Mouse (Mus musculus): ENCODE measurements around the gene Usp32.

The Usp32 gene

GRCm38 (mm10) chr11:85123267-85123992, 16.5 kb downstream of the Usp32 start:
- DNase-seq, result no peak

- no peak for DNase-seq
Measured at GRCm38 (mm10) chr11:85122073-85122472, 17.9 kb downstream of the Usp32 start.

DNA sequence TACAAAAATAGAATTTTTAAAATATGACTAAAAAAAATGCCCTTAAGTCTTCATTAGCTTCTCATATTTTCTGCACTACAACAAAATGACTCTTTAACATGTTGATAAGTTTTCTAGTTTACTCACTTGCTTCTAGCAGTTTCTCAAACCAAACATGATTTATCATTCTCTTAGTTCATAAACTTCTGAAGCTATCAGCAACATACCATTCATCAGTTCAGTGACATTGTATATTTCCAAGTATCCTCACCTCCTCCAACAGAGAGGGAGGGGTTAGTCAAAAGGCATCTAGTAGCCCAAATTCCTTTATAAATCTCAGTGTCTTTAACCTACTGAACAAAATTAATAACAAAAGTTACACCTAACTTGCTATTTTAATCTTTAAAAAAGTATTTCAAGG, 22.8 kb downstream of the Usp32 start:
- no peak for DNase-seq

DNA sequence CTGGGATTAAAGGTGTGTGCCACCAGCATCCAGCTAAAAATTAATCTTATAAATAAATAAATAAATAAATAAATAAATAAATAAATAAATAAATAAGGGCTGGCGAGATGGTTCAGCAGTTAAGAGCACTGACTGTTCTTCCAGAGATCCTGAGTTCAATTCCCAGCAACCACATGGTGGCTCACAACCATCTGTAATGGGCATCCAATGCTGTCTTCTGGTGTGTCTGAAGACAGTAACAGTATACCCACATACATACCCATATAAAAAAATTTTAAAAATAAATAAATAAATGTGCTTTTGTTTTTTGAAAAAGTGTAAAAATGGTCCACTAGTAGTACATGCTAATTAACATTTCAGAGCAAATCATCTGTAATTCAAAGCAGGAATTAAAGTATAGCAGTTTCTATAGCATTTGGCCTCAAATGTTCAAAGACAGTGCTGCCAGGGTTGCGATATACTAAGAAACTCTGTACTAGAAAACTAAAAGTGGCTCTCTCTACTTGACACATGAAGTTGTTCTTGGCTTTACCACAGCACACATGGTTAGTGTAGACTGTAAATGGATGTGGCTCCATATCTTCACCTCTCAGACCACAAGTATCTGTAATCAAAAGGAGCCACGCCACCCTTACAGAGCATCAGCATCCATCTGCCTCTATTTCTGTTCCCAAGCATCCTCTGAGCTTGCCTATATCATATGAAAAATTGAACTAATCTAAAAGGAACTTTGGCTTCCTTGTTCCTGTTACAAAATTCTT, 23.7 kb downstream of the Usp32 start:
- no peak for DNase-seq

- DNase-seq, result no peak
Measured at GRCm38 (mm10) chr11:85109957-85110356, 30.0 kb downstream of the Usp32 start.

DNA sequence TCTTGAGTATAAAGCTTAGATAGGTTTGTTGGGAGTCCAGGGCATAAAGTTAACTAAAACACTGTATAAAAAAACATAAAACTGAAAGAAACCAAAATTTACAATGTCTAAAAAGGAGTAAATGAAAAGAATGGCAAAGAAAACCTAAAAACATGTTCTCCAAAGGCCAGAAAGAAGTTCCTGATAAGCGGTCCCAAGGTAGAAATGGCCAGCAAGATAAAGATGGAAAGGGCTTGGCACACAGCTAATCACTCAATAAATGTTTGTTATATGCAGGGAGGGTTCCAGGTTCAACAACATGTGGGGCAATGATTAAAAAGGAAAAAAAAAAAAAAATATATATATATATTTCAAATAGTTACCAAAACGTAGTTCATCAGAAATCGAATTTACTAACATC, 32.7 kb downstream of the Usp32 start:
- DNase-seq, result no peak

DNA sequence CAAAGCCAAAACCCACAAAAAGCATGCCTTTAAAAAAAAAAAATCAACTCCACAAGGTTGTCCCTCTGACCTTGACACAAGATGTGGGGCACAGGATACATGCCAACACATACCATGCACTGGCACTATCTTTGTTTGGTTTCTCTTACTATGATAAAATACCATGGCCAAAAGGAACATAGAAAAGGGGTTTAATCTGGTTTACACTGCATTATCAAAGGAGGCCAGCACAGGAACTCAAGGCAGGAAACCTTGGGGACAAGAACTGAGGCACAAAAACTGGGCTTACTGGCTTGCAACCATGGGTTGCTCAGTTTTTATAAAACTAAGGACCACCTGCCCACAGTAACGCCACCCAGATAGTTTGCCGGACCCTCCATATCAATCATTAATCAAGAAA, 34.1 kb downstream of the Usp32 start:
- no peak for DNase-seq

DNA sequence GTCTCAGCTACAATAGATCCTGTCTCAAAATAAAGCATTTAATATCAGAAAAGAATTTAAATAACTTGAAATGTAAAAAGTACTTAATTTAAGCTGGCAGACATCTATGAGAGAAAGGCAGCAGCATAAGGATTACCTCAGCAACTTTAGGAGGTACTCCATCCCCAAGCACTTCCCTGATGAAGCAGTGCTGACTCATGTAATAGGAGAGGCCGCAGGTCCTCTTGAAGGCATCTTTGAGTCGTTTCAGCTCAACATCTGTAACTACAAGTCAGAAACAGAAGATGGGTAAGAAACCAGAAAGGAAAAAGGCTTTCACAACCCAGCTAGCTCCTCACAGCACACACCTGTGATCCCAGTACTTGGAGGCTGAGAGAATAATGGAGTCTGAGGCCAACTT, 36.2 kb downstream of the Usp32 start:
- DNase-seq, result no peak

- no peak for DNase-seq
Measured at GRCm38 (mm10) chr11:85095116-85095515, 44.8 kb downstream of the Usp32 start.

GRCm38 (mm10) chr11:85086253-85086652, 53.7 kb downstream of the Usp32 start:
- no peak for DNase-seq

DNA sequence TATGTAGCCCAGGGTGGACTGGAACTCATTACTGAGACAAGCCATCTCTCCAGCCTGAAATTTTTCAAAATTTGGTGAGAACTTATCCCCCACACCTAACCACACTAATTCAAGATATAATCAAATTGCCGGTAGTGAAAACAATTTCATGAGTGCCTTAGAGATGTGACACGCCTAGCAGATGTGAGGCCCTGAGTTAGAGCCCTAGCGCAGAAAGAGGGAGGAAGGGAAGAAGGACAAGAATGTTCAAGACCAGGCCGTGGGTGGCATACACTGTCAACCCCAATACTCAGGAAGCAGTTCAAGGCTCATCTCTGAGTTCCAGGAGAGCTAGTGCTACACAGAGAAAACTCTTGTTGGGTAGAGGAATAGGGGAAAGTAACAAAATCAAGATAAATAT, 72.1 kb downstream of the Usp32 start:
- DNase-seq, result no peak

- no peak for DNase-seq
Measured at GRCm38 (mm10) chr11:85058562-85058961, 81.4 kb downstream of the Usp32 start.

DNA sequence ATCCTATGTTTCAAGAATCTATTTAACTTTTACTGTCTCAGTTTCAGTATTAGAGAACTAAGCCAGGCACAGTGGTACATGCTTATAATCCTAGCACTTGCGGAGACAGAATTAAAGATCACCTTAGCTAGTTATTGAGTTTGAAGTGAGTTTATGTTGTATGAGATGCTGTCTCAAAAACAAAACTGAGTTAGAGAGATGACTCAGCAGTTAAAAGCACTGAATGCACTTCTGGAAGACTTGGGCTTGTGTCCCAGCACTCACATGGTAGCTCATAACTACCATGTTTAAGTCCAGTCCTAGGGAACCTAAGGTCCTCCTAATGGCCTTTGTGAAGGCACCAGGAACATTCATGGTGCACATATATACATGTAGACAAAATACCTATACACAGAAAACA, 82.4 kb downstream of the Usp32 start:
- DNase-seq, result no peak

DNA sequence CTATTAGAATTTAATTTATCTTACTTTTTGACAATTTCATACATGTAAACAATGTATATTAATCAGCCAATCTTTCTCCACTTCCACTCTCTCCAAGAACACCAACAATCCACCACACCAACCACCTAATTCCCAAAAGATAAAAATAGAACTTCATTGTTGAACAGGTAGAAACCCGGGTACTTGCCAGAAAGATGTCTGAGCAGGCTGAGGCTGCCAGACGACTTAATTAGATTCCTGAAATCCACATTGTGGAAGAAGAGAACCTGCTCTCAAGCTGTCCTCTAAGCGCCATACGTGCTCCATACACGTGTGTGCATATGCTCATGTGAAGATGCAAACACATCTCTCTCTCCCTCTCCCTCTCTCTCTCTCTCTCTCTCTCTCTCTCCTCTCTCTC, 83.1 kb downstream of the Usp32 start:
- no peak for DNase-seq

GRCm38 (mm10) chr11:85055561-85055960, 84.4 kb downstream of the Usp32 start:
- no peak for DNase-seq

- no peak for DNase-seq
Measured at GRCm38 (mm10) chr11:85039256-85039655, 100.7 kb downstream of the Usp32 start.

GRCm38 (mm10) chr11:85013121-85013520, 126.8 kb downstream of the Usp32 start:
- DNase-seq, result no peak

GRCm38 (mm10) chr11:85003566-85003965, 136.4 kb downstream of the Usp32 start:
- peak; percentile 4 for DNase-seq

- DNase-seq, result peak; percentile 11
Measured at GRCm38 (mm10) chr11:84995241-84995640, 144.7 kb downstream of the Usp32 start.

DNA sequence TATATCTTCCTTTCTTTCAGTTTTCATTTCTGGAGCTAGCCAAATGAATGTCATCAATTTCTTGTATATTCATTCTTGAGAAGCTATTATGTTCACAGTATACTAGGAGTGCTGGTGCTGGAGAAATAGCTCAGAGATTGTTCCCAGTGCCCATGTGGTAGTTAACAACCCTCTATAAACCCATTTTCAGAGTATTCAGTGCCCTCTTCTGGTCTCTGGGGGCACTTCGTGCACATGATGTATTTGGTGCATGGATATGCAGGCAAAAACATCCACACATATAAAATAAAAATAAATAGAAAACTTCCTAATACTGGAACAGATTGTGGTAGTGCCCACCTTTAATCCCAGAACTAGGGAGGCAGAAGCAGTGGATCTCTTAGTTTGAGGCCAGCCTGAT, 147.0 kb downstream of the Usp32 start:
- DNase-seq, result no peak

DNA sequence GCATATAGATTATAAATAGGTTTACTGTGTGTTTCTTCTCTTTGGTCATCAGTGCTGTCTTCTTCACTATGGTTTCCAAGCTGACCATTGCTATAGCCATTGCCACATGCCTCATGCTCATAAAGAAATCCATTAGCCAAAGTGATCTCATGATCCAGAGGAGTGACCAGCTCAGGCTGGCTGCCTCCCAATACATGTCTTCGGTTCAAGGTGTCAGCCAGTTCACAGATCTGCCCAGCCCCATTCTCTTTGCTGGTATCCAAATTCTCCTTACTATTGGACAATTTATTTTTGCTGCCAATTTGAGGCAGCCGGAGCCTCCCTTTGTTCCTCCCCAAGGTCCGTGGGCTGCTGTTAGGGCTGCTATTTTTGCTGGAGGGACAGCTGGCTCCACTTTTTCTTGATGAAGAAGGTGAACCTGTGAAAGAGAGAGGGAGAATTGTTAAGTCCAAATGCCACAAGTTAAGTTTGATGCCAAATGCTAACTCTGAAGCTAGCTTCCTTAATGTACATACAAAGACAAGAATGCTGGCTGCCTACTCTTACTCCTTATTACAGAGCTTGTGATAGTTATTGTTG, 151.5 kb downstream of the Usp32 start:
- no peak for DNase-seq

DNA sequence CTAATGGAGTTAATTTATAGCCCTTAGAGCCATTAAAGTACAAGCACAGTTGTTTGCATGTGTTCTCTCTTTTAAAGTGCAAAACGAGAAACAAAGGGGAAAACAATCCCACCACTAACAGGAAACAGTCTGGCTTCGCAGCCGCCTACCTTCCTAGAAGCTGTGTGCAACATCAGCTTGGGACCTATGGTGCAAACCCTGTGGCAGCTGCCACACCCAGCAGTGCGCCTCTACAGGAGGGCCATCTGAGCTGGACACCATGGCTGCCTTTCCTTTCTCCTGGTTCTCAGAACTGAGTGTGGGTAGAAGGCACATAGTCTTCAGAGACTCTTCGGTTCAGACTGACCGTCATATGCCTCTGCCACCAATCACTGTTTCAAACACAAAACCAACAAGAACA, 154.5 kb downstream of the Usp32 start:
- DNase-seq, result no peak

DNA sequence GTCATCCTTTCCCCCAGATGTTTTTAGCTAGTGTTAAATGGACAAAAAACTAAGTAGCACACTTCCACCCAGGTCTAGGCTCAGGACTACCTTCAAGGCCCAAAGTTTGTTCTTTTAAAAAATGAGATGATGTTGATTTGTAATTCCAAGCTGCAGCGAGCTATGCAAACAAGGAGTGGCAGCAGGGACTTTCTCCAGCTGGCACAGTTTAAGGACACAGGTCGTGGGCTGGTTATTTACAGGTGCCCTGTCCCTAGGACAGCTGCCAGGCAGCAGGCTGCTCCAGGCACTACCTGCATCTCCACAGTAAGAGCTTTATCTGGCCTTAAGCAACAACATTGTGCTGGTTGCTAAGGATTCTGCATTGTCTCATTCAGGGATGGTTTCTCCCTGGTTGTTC, 159.3 kb downstream of the Usp32 start:
- no peak for DNase-seq

DNA sequence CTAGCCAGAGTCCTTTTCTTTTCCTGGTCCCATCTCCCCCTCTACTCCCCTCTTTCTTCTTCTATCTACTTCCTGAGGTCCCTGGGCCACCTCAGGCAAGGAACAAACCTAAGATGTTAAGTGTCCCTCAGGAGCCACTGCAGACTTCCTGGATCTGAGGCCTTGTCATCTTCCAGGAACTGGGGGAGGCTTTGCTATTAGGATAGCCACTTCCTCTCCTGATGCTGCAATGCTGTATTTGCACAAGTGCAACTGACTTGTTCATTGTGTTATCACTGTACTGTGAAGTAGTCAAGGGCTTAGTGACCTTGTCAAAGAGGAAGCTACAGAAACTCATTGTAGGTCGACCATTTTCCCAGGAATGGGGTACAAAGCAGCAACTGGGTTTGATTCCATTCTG, 160.6 kb downstream of the Usp32 start:
- no peak for DNase-seq
